Mouse (Mus musculus): Measurements from ENCODE around the gene Myo1e. TPM values are rescaled to one million over a fixed set of nuclear protein-coding genes. Genes with fewer than 3 reads are reported as not detected.
A peak's percentile ranks its signal among the peaks of the same experiment; 100 is the strongest.

The Myo1e gene
- 15.3 and 15.7 TPM in 2 replicates for polyA plus RNA-seq (2015; fragmentation: Nextera tagmentation; extraction: Ambion mirVana)

GRCm38 (mm10) chr9:70207151-70207831, at the start of gene Myo1e:
Myo1e (plus strand) TSS chr9:70207350.
- ATAC-seq (ENCODE audit: low FRiP score, low TSS enrichment) (peak; percentile 93), DNase-seq (ENCODE audit: low spot score) (peak; percentile 90)
- Histone ChIP-seq H3K27me3 (ENCODE audit: control insufficient read depth, insufficient read depth, low read length) (no peaks in the 10 kb centered on the region), H3K36me3 (ENCODE audit: control insufficient read depth, insufficient read depth, low read length) (no peaks in the 10 kb centered on the region), H3K9ac (ENCODE audit: low read length) (peak within 1 kb of the TSS; percentile 81), H3K9me3 (ENCODE audit: control insufficient read depth, low read length) (no peaks in the 10 kb centered on the region), H3K4me1 (replicated peaks; ENCODE audit: control insufficient read depth, insufficient read depth) (peaks cover 5% of the 10 kb centered on the region; the same call in 1 of the 2 replicates), H3K27ac (replicated peaks) (peak within 1 kb of the TSS; percentile 96), H3K4me2 (replicated peaks; ENCODE audit: low read depth) (peak within 1 kb of the TSS; percentile 83), H3K4me3 (ENCODE audit: low read depth, low read length) (peak within 1 kb of the TSS; percentile 80)
- TF ChIP-seq CTCF (IDR thresholded peaks at IDR 0.05; ENCODE audit: low read depth) (no peak), EP300 (optimal IDR thresholded peaks at IDR 0.05) (no peak)
- WGBS: under 1% methylated on average over 43 of the region's 43 CpGs

- H3K9me3 ChIP-seq (ENCODE audit: control insufficient read depth, low read length): no peaks in the 10 kb centered on the region
- H3K9ac ChIP-seq (ENCODE audit: low read length): no peak overlapping the region
- ATAC-seq (ENCODE audit: low FRiP score, low TSS enrichment): no peak
- H3K27ac ChIP-seq (replicated peaks): no peak overlapping the region
- no peak for DNase-seq (ENCODE audit: low spot score)
- TF ChIP-seq EP300 (optimal IDR thresholded peaks at IDR 0.05): no peak
- TF ChIP-seq CTCF (IDR thresholded peaks at IDR 0.05; ENCODE audit: low read depth): no peak
- no peaks in the 10 kb centered on the region for H3K4me1 ChIP-seq (replicated peaks; ENCODE audit: control insufficient read depth, insufficient read depth)
- H3K4me2 ChIP-seq (replicated peaks; ENCODE audit: low read depth): no peak overlapping the region
- H3K27me3 ChIP-seq (ENCODE audit: control insufficient read depth, insufficient read depth, low read length): no peaks in the 10 kb centered on the region
- H3K4me3 ChIP-seq (ENCODE audit: low read depth, low read length): no peak overlapping the region
- WGBS: 67% methylated on average over 10 of the region's 10 CpGs
- H3K36me3 ChIP-seq (ENCODE audit: control insufficient read depth, insufficient read depth, low read length): no peaks in the 10 kb centered on the region
Observed at GRCm38 (mm10) chr9:70160071-70160470, 47.1 kb upstream of the Myo1e start.

- Histone ChIP-seq H3K27ac (replicated peaks) (no peak overlapping the region), H3K9ac (ENCODE audit: low read length) (no peak overlapping the region), H3K36me3 (ENCODE audit: control insufficient read depth, insufficient read depth, low read length) (no peaks in the 10 kb centered on the region), H3K9me3 (ENCODE audit: control insufficient read depth, low read length) (no peaks in the 10 kb centered on the region), H3K4me3 (ENCODE audit: low read depth, low read length) (no peak overlapping the region), H3K4me1 (replicated peaks; ENCODE audit: control insufficient read depth, insufficient read depth) (no peaks in the 10 kb centered on the region), H3K27me3 (ENCODE audit: control insufficient read depth, insufficient read depth, low read length) (no peaks in the 10 kb centered on the region), H3K4me2 (replicated peaks; ENCODE audit: low read depth) (no peak overlapping the region)
- DNase-seq (ENCODE audit: low spot score) (no peak), ATAC-seq (ENCODE audit: low FRiP score, low TSS enrichment) (no peak)
- whole genome bisulfite sequencing: 79% methylated on average over 7 of the region's 7 CpGs
- TF ChIP-seq CTCF (IDR thresholded peaks at IDR 0.05; ENCODE audit: low read depth) (peak; percentile 64), EP300 (optimal IDR thresholded peaks at IDR 0.05) (no peak)
Observed at GRCm38 (mm10) chr9:70168973-70169372, 38.2 kb upstream of the Myo1e start.

GRCm38 (mm10) chr9:70174291-70174848, 32.8 kb upstream of the Myo1e start:
- H3K9ac ChIP-seq (ENCODE audit: low read length): no peak overlapping the region
- H3K4me3 ChIP-seq (ENCODE audit: low read depth, low read length): no peak overlapping the region
- no peaks in the 10 kb centered on the region for H3K9me3 ChIP-seq (ENCODE audit: control insufficient read depth, low read length)
- no peak for TF ChIP-seq CTCF (IDR thresholded peaks at IDR 0.05; ENCODE audit: low read depth)
- TF ChIP-seq EP300 (optimal IDR thresholded peaks at IDR 0.05): no peak
- 0 out of 2 replicates have a peak overlapping the region, but pooled peaks have one; percentile 13 for H3K27ac ChIP-seq (replicated peaks)
- DNase-seq (ENCODE audit: low spot score) (no peak), ATAC-seq (ENCODE audit: low FRiP score, low TSS enrichment) (no peak)
- H3K36me3 ChIP-seq (ENCODE audit: control insufficient read depth, insufficient read depth, low read length): no peaks in the 10 kb centered on the region
- H3K4me2 ChIP-seq (replicated peaks; ENCODE audit: low read depth): no peak overlapping the region
- no peaks in the 10 kb centered on the region for H3K27me3 ChIP-seq (ENCODE audit: control insufficient read depth, insufficient read depth, low read length)
- H3K4me1 ChIP-seq (replicated peaks; ENCODE audit: control insufficient read depth, insufficient read depth): no peaks in the 10 kb centered on the region
- WGBS: 66% methylated on average over 4 of the region's 4 CpGs

GRCm38 (mm10) chr9:70174896-70175295, 32.3 kb upstream of the Myo1e start:
- no peak for ATAC-seq (ENCODE audit: low FRiP score, low TSS enrichment)
- H3K36me3 ChIP-seq (ENCODE audit: control insufficient read depth, insufficient read depth, low read length): no peaks in the 10 kb centered on the region
- TF ChIP-seq CTCF (IDR thresholded peaks at IDR 0.05; ENCODE audit: low read depth): no peak
- no peak for TF ChIP-seq EP300 (optimal IDR thresholded peaks at IDR 0.05)
- H3K27ac ChIP-seq (replicated peaks): no peak overlapping the region
- no peaks in the 10 kb centered on the region for H3K4me1 ChIP-seq (replicated peaks; ENCODE audit: control insufficient read depth, insufficient read depth)
- H3K4me2 ChIP-seq (replicated peaks; ENCODE audit: low read depth): no peak overlapping the region
- H3K4me3 ChIP-seq (ENCODE audit: low read depth, low read length): no peak overlapping the region
- WGBS: 39% methylated on average over 6 of the region's 6 CpGs
- H3K27me3 ChIP-seq (ENCODE audit: control insufficient read depth, insufficient read depth, low read length): no peaks in the 10 kb centered on the region
- DNase-seq (ENCODE audit: low spot score): no peak
- H3K9ac ChIP-seq (ENCODE audit: low read length): no peak overlapping the region
- no peaks in the 10 kb centered on the region for H3K9me3 ChIP-seq (ENCODE audit: control insufficient read depth, low read length)

DNA sequence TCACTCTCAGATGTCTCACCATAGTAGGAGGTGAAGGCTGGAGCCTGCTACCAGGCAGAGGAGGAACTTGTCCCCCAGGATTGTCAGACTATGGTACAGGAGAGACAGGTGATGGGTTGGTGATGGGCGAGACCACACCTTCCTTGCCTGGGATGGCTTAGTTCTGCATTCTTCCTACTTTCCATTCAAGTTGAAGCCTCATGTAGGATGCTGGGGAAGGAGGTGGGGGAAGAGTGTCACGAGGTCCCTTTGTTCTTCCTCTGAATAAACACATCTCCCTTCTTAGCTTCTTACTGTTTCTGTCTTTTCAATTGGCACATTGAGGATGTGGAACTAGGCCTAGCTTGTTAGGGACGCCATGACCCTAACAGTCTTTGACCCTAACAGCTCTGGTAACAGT, 30.9 kb upstream of the Myo1e start:
- H3K27me3 ChIP-seq (ENCODE audit: control insufficient read depth, insufficient read depth, low read length): no peaks in the 10 kb centered on the region
- no peak overlapping the region for H3K9ac ChIP-seq (ENCODE audit: low read length)
- no peaks in the 10 kb centered on the region for H3K9me3 ChIP-seq (ENCODE audit: control insufficient read depth, low read length)
- ATAC-seq (ENCODE audit: low FRiP score, low TSS enrichment) (no peak), DNase-seq (ENCODE audit: low spot score) (no peak)
- H3K27ac ChIP-seq (replicated peaks): no peak overlapping the region
- WGBS: 82% methylated on average over 3 of the region's 3 CpGs
- H3K4me3 ChIP-seq (ENCODE audit: low read depth, low read length): no peak overlapping the region
- no peak for TF ChIP-seq EP300 (optimal IDR thresholded peaks at IDR 0.05)
- TF ChIP-seq CTCF (IDR thresholded peaks at IDR 0.05; ENCODE audit: low read depth): no peak
- H3K36me3 ChIP-seq (ENCODE audit: control insufficient read depth, insufficient read depth, low read length): no peaks in the 10 kb centered on the region
- H3K4me1 ChIP-seq (replicated peaks; ENCODE audit: control insufficient read depth, insufficient read depth): no peaks in the 10 kb centered on the region
- H3K4me2 ChIP-seq (replicated peaks; ENCODE audit: low read depth): no peak overlapping the region

Data from stomach, postnatal 0 days (tissue).